Mouse (Mus musculus): Measurements from ENCODE around the gene Gpr173. TPM values are rescaled to one million over a fixed set of nuclear protein-coding genes. Genes with fewer than 3 reads are reported as not detected.
"Not testable (repeated sequence)": the region's sequence is repeated elsewhere in the genome, so short reads cannot be mapped to it uniquely, and the experiment has no call there.

The Gpr173 gene
- polyA plus RNA-seq, 1 experiment from 2014 or later = 4.2 TPM

- Histone ChIP-seq H3K4me2 (ENCODE audit: low read depth, low read length) (peak overlapping the region; percentile 46), H3K27me3 (replicated peaks; ENCODE audit: control insufficient read depth, insufficient read depth, low read length) (peaks cover 49% of the 10 kb centered on the region), H3K4me3 (ENCODE audit: low read depth, low read length) (peak overlapping the region; percentile 59), H3K9ac (ENCODE audit: low read depth, low read length) (peak overlapping the region; percentile 48; the same call in 1 of the 2 replicates), H3K36me3 (ENCODE audit: control insufficient read depth, insufficient read depth, low read length) (peaks cover 22% of the 10 kb centered on the region; the same call in 1 of the 2 replicates), H3K4me1 (ENCODE audit: control insufficient read depth, insufficient read depth, low read length) (0 out of 2 replicates have a peak, but pooled peaks cover 5% of the 10 kb centered on the region), H3K27ac (replicated peaks; ENCODE audit: low read depth, low read length) (peak overlapping the region; percentile 81), H3K9me3 (ENCODE audit: control insufficient read depth, low read length) (no peaks in the 10 kb centered on the region)
- DNase-seq (ENCODE audit: low spot score) (no peak), ATAC-seq (ENCODE audit: low read depth) (no peak)
- 29% methylated on average over 6 of the region's 6 CpGs for WGBS
These were observed 25.6 kb downstream of the Gpr173 start for GRCm38 (mm10) chrX:152342903-152343302.

GRCm38 (mm10) chrX:152342358-152342901 is 26.1 kb downstream of the Gpr173 start, which contains the start of gene Tspyl2:
TSS of gene Tspyl2 (minus strand) at chrX:152342425.
- 0 out of 2 replicates have a peak, but pooled peaks cover 5% of the 10 kb centered on the region for H3K4me1 ChIP-seq (ENCODE audit: control insufficient read depth, insufficient read depth, low read length)
- peaks cover 51% of the 10 kb centered on the region for H3K27me3 ChIP-seq (replicated peaks; ENCODE audit: control insufficient read depth, insufficient read depth, low read length)
- no peaks in the 10 kb centered on the region for H3K9me3 ChIP-seq (ENCODE audit: control insufficient read depth, low read length)
- H3K4me3 ChIP-seq (ENCODE audit: low read depth, low read length) = peak within 1 kb of the TSS; percentile 59
- peak within 1 kb of the TSS; percentile 85 for H3K9ac ChIP-seq (ENCODE audit: low read depth, low read length)
- 19% methylated on average over 14 of the region's 27 CpGs for WGBS
- DNase-seq (ENCODE audit: low spot score) (peak; percentile 98), ATAC-seq (ENCODE audit: low read depth) (peak; percentile 97)
- H3K27ac ChIP-seq (replicated peaks; ENCODE audit: low read depth, low read length) = peak within 1 kb of the TSS; percentile 83
- H3K4me2 ChIP-seq (ENCODE audit: low read depth, low read length) = peak within 1 kb of the TSS; percentile 58
- H3K36me3 ChIP-seq (ENCODE audit: control insufficient read depth, insufficient read depth, low read length) = peaks cover 23% of the 10 kb centered on the region; the same call in 1 of the 2 replicates

GRCm38 (mm10) chrX:152341496-152341895 is 27.0 kb downstream of the Gpr173 start:
- H3K4me2 ChIP-seq (ENCODE audit: low read depth, low read length) = peak overlapping the region; percentile 58
- peak overlapping the region; percentile 59 for H3K4me3 ChIP-seq (ENCODE audit: low read depth, low read length)
- H3K9me3 ChIP-seq (ENCODE audit: control insufficient read depth, low read length) = no peaks in the 10 kb centered on the region
- peak overlapping the region; percentile 85 for H3K9ac ChIP-seq (ENCODE audit: low read depth, low read length)
- ATAC-seq (ENCODE audit: low read depth) (no peak), DNase-seq (ENCODE audit: low spot score) (peak; percentile 2)
- 0 out of 2 replicates have a peak, but pooled peaks cover 5% of the 10 kb centered on the region for H3K4me1 ChIP-seq (ENCODE audit: control insufficient read depth, insufficient read depth, low read length)
- H3K36me3 ChIP-seq (ENCODE audit: control insufficient read depth, insufficient read depth, low read length) = peaks cover 23% of the 10 kb centered on the region; the same call in 1 of the 2 replicates
- 42% methylated on average over 8 of the region's 11 CpGs for WGBS
- H3K27ac ChIP-seq (replicated peaks; ENCODE audit: low read depth, low read length) = peak overlapping the region; percentile 83
- peaks cover 58% of the 10 kb centered on the region for H3K27me3 ChIP-seq (replicated peaks; ENCODE audit: control insufficient read depth, insufficient read depth, low read length)

- peak; percentile 100 for ATAC-seq (ENCODE audit: low read depth)
These were observed 31.8 kb downstream of the Gpr173 start for GRCm38 (mm10) chrX:152336546-152337332.

GRCm38 (mm10) chrX:152336123-152336522 is 32.4 kb downstream of the Gpr173 start:
- not testable (repeated sequence) for DNase-seq (ENCODE audit: low spot score); H3K9ac ChIP-seq (ENCODE audit: low read depth, low read length); ATAC-seq (ENCODE audit: low read depth); H3K4me1 ChIP-seq (ENCODE audit: control insufficient read depth, insufficient read depth, low read length); H3K9me3 ChIP-seq (ENCODE audit: control insufficient read depth, low read length)
- Histone ChIP-seq H3K27me3 (replicated peaks; ENCODE audit: control insufficient read depth, insufficient read depth, low read length) (peaks cover 34% of the 10 kb centered on the region; the same call in 1 of the 2 replicates), H3K36me3 (ENCODE audit: control insufficient read depth, insufficient read depth, low read length) (peaks cover 23% of the 10 kb centered on the region; the same call in 1 of the 2 replicates), H3K27ac (replicated peaks; ENCODE audit: low read depth, low read length) (peak overlapping the region; percentile 92), H3K4me2 (ENCODE audit: low read depth, low read length) (peak overlapping the region; percentile 49), H3K4me3 (ENCODE audit: low read depth, low read length) (peak overlapping the region; percentile 26)
- WGBS = 43% methylated on average over 4 of the region's 4 CpGs

More at GRCm38 (mm10) chrX:152336546-152337332, 31.8 kb downstream of the Gpr173 start:
- Histone ChIP-seq H3K4me1 (ENCODE audit: control insufficient read depth, insufficient read depth, low read length) (0 out of 2 replicates have a peak, but pooled peaks cover 5% of the 10 kb centered on the region), H3K4me2 (ENCODE audit: low read depth, low read length) (peak overlapping the region; percentile 49), H3K36me3 (ENCODE audit: control insufficient read depth, insufficient read depth, low read length) (peaks cover 23% of the 10 kb centered on the region; the same call in 1 of the 2 replicates), H3K27me3 (replicated peaks; ENCODE audit: control insufficient read depth, insufficient read depth, low read length) (peaks cover 40% of the 10 kb centered on the region; the same call in 1 of the 2 replicates), H3K27ac (replicated peaks; ENCODE audit: low read depth, low read length) (peak overlapping the region; percentile 92), H3K9ac (ENCODE audit: low read depth, low read length) (peak overlapping the region; percentile 64), H3K9me3 (ENCODE audit: control insufficient read depth, low read length) (no peaks in the 10 kb centered on the region), H3K4me3 (ENCODE audit: low read depth, low read length) (peak overlapping the region; percentile 26)
- peak; percentile 97 for DNase-seq (ENCODE audit: low spot score)
- 26% methylated on average over 31 of the region's 33 CpGs for WGBS

GRCm38 (mm10) chrX:152329400-152329799 is 39.1 kb downstream of the Gpr173 start:
- not testable (repeated sequence) for DNase-seq (ENCODE audit: low spot score); H3K27ac ChIP-seq (replicated peaks; ENCODE audit: low read depth, low read length); H3K36me3 ChIP-seq (ENCODE audit: control insufficient read depth, insufficient read depth, low read length); H3K4me3 ChIP-seq (ENCODE audit: low read depth, low read length); H3K4me2 ChIP-seq (ENCODE audit: low read depth, low read length); H3K9me3 ChIP-seq (ENCODE audit: control insufficient read depth, low read length); H3K9ac ChIP-seq (ENCODE audit: low read depth, low read length); H3K4me1 ChIP-seq (ENCODE audit: control insufficient read depth, insufficient read depth, low read length); ATAC-seq (ENCODE audit: low read depth)
- peaks cover 21% of the 10 kb centered on the region for H3K27me3 ChIP-seq (replicated peaks; ENCODE audit: control insufficient read depth, insufficient read depth, low read length)

GRCm38 (mm10) chrX:152327689-152328052 is 40.8 kb downstream of the Gpr173 start:
- peak; percentile 26 for ATAC-seq (ENCODE audit: low read depth)
- H3K9me3 ChIP-seq (ENCODE audit: control insufficient read depth, low read length) = no peaks in the 10 kb centered on the region
- no peak for DNase-seq (ENCODE audit: low spot score)
- 0 out of 2 replicates have a peak overlapping the region, but pooled peaks have one; percentile 4 for H3K27ac ChIP-seq (replicated peaks; ENCODE audit: low read depth, low read length)
- H3K27me3 ChIP-seq (replicated peaks; ENCODE audit: control insufficient read depth, insufficient read depth, low read length) = peaks cover 18% of the 10 kb centered on the region
- no peaks in the 10 kb centered on the region for H3K4me1 ChIP-seq (ENCODE audit: control insufficient read depth, insufficient read depth, low read length)
- H3K4me2 ChIP-seq (ENCODE audit: low read depth, low read length) = peak overlapping the region; percentile 56
- peak overlapping the region; percentile 57 for H3K4me3 ChIP-seq (ENCODE audit: low read depth, low read length)
- WGBS = 29% methylated on average over 8 of the region's 8 CpGs
- H3K9ac ChIP-seq (ENCODE audit: low read depth, low read length) = peak overlapping the region; percentile 32; the same call in 1 of the 2 replicates
- H3K36me3 ChIP-seq (ENCODE audit: control insufficient read depth, insufficient read depth, low read length) = no peaks in the 10 kb centered on the region

- H3K9ac ChIP-seq (ENCODE audit: low read depth, low read length) = peak within 1 kb of the TSS; percentile 70
- peak within 1 kb of the TSS; percentile 4; the same call in 1 of the 2 replicates for H3K27ac ChIP-seq (replicated peaks; ENCODE audit: low read depth, low read length)
- no peaks in the 10 kb centered on the region for H3K36me3 ChIP-seq (ENCODE audit: control insufficient read depth, insufficient read depth, low read length)
- ATAC-seq (ENCODE audit: low read depth) (peak; percentile 99), DNase-seq (ENCODE audit: low spot score) (peak; percentile 95)
- H3K9me3 ChIP-seq (ENCODE audit: control insufficient read depth, low read length) = no peaks in the 10 kb centered on the region
- H3K4me1 ChIP-seq (ENCODE audit: control insufficient read depth, insufficient read depth, low read length) = no peaks in the 10 kb centered on the region
- H3K4me2 ChIP-seq (ENCODE audit: low read depth, low read length) = peak within 1 kb of the TSS; percentile 56
- WGBS = 8% methylated on average over 25 of the region's 29 CpGs
- peaks cover 18% of the 10 kb centered on the region for H3K27me3 ChIP-seq (replicated peaks; ENCODE audit: control insufficient read depth, insufficient read depth, low read length)
- H3K4me3 ChIP-seq (ENCODE audit: low read depth, low read length) = peak within 1 kb of the TSS; percentile 57
These were observed 41.4 kb downstream of the Gpr173 start, which contains the start of gene Kantr for GRCm38 (mm10) chrX:152326996-152327688. TSS of gene Kantr (minus strand) at chrX:152327495.
